Mouse (Mus musculus): ENCODE measurements around the gene Gm11627.
"Not testable (repeated sequence)": the region's sequence is repeated elsewhere in the genome, so short reads cannot be mapped to it uniquely, and the experiment has no call there.

The Gm11627 gene

GRCm38 (mm10) chr11:102579165-102580033, at the start of gene Gm11627:
TSS of gene Gm11627 (minus strand) at chr11:102579461.
- DNase-seq (ENCODE audit: low read depth), result no peak

- DNase-seq (ENCODE audit: low read depth), result no peak
Measured at GRCm38 (mm10) chr11:102628529-102628928, 49.3 kb upstream of the Gm11627 start.

- DNase-seq (ENCODE audit: low read depth), result no peak
Measured at GRCm38 (mm10) chr11:102627171-102627931, 48.1 kb upstream of the Gm11627 start.

GRCm38 (mm10) chr11:102624888-102625407, 45.7 kb upstream of the Gm11627 start:
- DNase-seq (ENCODE audit: low read depth), result no peak

GRCm38 (mm10) chr11:102623876-102624789, 44.9 kb upstream of the Gm11627 start:
- DNase-seq (ENCODE audit: low read depth), result no peak

GRCm38 (mm10) chr11:102619449-102619848, 40.2 kb upstream of the Gm11627 start:
- DNase-seq (ENCODE audit: low read depth), result no peak

GRCm38 (mm10) chr11:102611317-102611705, 32.0 kb upstream of the Gm11627 start:
- DNase-seq (ENCODE audit: low read depth), result no peak

- DNase-seq (ENCODE audit: low read depth), result no peak
Measured at GRCm38 (mm10) chr11:102610675-102611316, 31.5 kb upstream of the Gm11627 start.

GRCm38 (mm10) chr11:102610260-102610659, 31.0 kb upstream of the Gm11627 start:
- no peak for DNase-seq (ENCODE audit: low read depth)

GRCm38 (mm10) chr11:102609483-102609882, 30.2 kb upstream of the Gm11627 start:
- DNase-seq (ENCODE audit: low read depth), result no peak

- DNase-seq (ENCODE audit: low read depth), result no peak
Measured at GRCm38 (mm10) chr11:102608691-102609090, 29.4 kb upstream of the Gm11627 start.

GRCm38 (mm10) chr11:102607686-102608548, 28.7 kb upstream of the Gm11627 start:
- DNase-seq (ENCODE audit: low read depth), result no peak

- DNase-seq (ENCODE audit: low read depth), result not testable (repeated sequence)
Measured at GRCm38 (mm10) chr11:102607201-102607600, 27.9 kb upstream of the Gm11627 start.

GRCm38 (mm10) chr11:102606751-102607171, 27.5 kb upstream of the Gm11627 start:
- DNase-seq (ENCODE audit: low read depth), result no peak

- DNase-seq (ENCODE audit: low read depth), result no peak
Measured at GRCm38 (mm10) chr11:102605553-102606416, 26.5 kb upstream of the Gm11627 start.

GRCm38 (mm10) chr11:102604777-102605552, 25.7 kb upstream of the Gm11627 start:
- DNase-seq (ENCODE audit: low read depth), result peak; percentile 21

- DNase-seq (ENCODE audit: low read depth), result peak; percentile 40
Measured at GRCm38 (mm10) chr11:102604010-102604584, 24.8 kb upstream of the Gm11627 start, which contains the start of gene Fzd2. TSS of gene Fzd2 (plus strand) at chr11:102604396.

- DNase-seq (ENCODE audit: low read depth), result no peak
Measured at GRCm38 (mm10) chr11:102603496-102603850, 24.2 kb upstream of the Gm11627 start.

Data from induced T-regulatory cell, adult 2 months (primary cell).